In genomic region chr5:74198446-74198845, GRCm38 (mm10) we compare ENCODE assay signal across 11 mouse cellular contexts. TPM values are rescaled to one million over a fixed set of nuclear protein-coding genes. Genes with fewer than 3 reads are reported as not detected.
DNase-seq lines count a peak whose midpoint lies in the region; ATAC-seq and TF ChIP-seq lines count a peak whose summit lies in the region.
"Had no signal": no experiment of that assay in that cellular context is flagged by ENCODE, and none has a peak within 500 bp of the region (broad histone marks: within the 10 kb centered on the region; RNA-seq: fewer than 3 reads in every experiment).

No protein-coding gene starts in this region.

- 0 out of 2 replicates have a peak overlapping the region, but pooled peaks have one; percentile 22 for H3K27ac ChIP-seq in forebrain, embryonic 13.5 days
- no peak overlapping the region for H3K27ac ChIP-seq in forebrain, embryonic 16.5 days (ENCODE audit: low read length)
- H3K27ac ChIP-seq in kidney, postnatal 0 days, result peak overlapping the region; percentile 25; the same call in 1 of the 2 replicates
- H3K27ac ChIP-seq in heart, embryonic 14.5 days (replicated peaks in 1 of 2; ENCODE audit: control insufficient read depth in 1 of 2, insufficient read depth in 1 of 2, low read depth in 2 of 2, low read length in 2 of 2), result peak overlapping the region; percentile 53 to 95
- no peak overlapping the region for H3K27ac ChIP-seq in midbrain, embryonic 13.5 days
- H3K27ac ChIP-seq: midbrain, embryonic 12.5 days had no signal

- peaks cover 46% of the 10 kb centered on the region for H3K4me1 ChIP-seq in forebrain, embryonic 13.5 days
- peaks cover 42% of the 10 kb centered on the region for H3K4me1 ChIP-seq in forebrain, embryonic 16.5 days (replicated peaks; ENCODE audit: control insufficient read depth, insufficient read depth, low read length)
- peaks cover 23% of the 10 kb centered on the region for H3K4me1 ChIP-seq in kidney, postnatal 0 days (replicated peaks; ENCODE audit: insufficient read depth, low read length)
- peaks cover 37 to 62% of the 10 kb centered on the region in 2 experiments for H3K4me1 ChIP-seq in heart, embryonic 14.5 days (ENCODE audit: control insufficient read depth in 2 of 2, insufficient read depth in 2 of 2, low read length in 2 of 2)
- H3K4me1 ChIP-seq in midbrain, embryonic 13.5 days (replicated peaks), result peaks cover 36% of the 10 kb centered on the region

- H3K36me3 ChIP-seq in forebrain, embryonic 13.5 days (ENCODE audit: poor library complexity, severe bottlenecking), result peaks cover 13% of the 10 kb centered on the region
- H3K36me3 ChIP-seq in forebrain, embryonic 16.5 days (ENCODE audit: control insufficient read depth, insufficient read depth), result no peaks in the 10 kb centered on the region
- H3K36me3 ChIP-seq in kidney, postnatal 0 days (ENCODE audit: insufficient read depth, low read length), result peaks cover 18% of the 10 kb centered on the region
- H3K36me3 ChIP-seq in heart, embryonic 14.5 days (ENCODE audit: control insufficient read depth, insufficient read depth, low read length), result peaks cover 43% of the 10 kb centered on the region
- H3K36me3 ChIP-seq in midbrain, embryonic 13.5 days, result peaks cover 11% of the 10 kb centered on the region

- H3K4me2 ChIP-seq in forebrain, embryonic 13.5 days, result no peak overlapping the region
- no peak overlapping the region; the same call in 1 of the 2 replicates for H3K4me2 ChIP-seq in forebrain, embryonic 16.5 days (ENCODE audit: low read length)
- peak overlapping the region; percentile 79 for H3K4me2 ChIP-seq in kidney, postnatal 0 days (ENCODE audit: low read length)
- peak overlapping the region; percentile 97 for H3K4me2 ChIP-seq in heart, embryonic 14.5 days (ENCODE audit: low read length)
- H3K4me2 ChIP-seq in midbrain, embryonic 13.5 days (replicated peaks), result no peak overlapping the region
- H3K4me2 ChIP-seq: midbrain, embryonic 12.5 days had no signal

- no peak overlapping the region for H3K9ac ChIP-seq in forebrain, embryonic 13.5 days
- H3K9ac ChIP-seq in forebrain, embryonic 16.5 days (replicated peaks; ENCODE audit: low read depth, low read length), result no peak overlapping the region
- 0 out of 2 replicates have a peak overlapping the region, but pooled peaks have one; percentile 51 for H3K9ac ChIP-seq in kidney, postnatal 0 days (ENCODE audit: low read depth, low read length)
- peak overlapping the region; percentile 100 for H3K9ac ChIP-seq in heart, embryonic 14.5 days (ENCODE audit: low read length)
- no peak overlapping the region for H3K9ac ChIP-seq in midbrain, embryonic 13.5 days (replicated peaks)
- H3K9ac ChIP-seq: midbrain, embryonic 12.5 days had no signal

- WGBS in forebrain, embryonic 13.5 days, result 81% methylated on average over 11 of the region's 11 CpGs
- 62% methylated on average over 11 of the region's 11 CpGs for WGBS in forebrain, embryonic 16.5 days
- WGBS in kidney, postnatal 0 days, result 74% methylated on average over 11 of the region's 11 CpGs
- WGBS in heart, embryonic 14.5 days, result 43% methylated on average over 11 of the region's 11 CpGs
- 86% methylated on average over 11 of the region's 11 CpGs for WGBS in midbrain, embryonic 13.5 days

- ATAC-seq in forebrain, embryonic 13.5 days, result no peak
- no peak for ATAC-seq in forebrain, embryonic 16.5 days
- ATAC-seq in kidney, postnatal 0 days (replicated peaks; ENCODE audit: low FRiP score, low read depth), result no peak
- no peak for ATAC-seq in heart, embryonic 14.5 days (ENCODE audit: insufficient number of reproducible peaks, insufficient read depth, low FRiP score, low read depth)
- no peak for ATAC-seq in midbrain, embryonic 13.5 days

- TF ChIP-seq CTCF in kidney, postnatal 0 days (IDR thresholded peaks at IDR 0.05; ENCODE audit: low read depth), result no peak

- peaks cover 3% of the 10 kb centered on the region; the same call in 1 of the 2 replicates for H3K27me3 ChIP-seq in forebrain, embryonic 13.5 days
- peaks cover 4% of the 10 kb centered on the region; the same call in 1 of the 2 replicates for H3K27me3 ChIP-seq in forebrain, embryonic 16.5 days (replicated peaks; ENCODE audit: control insufficient read depth, insufficient read depth, low read length)
- no peaks in the 10 kb centered on the region for H3K27me3 ChIP-seq in kidney, postnatal 0 days (ENCODE audit: insufficient read depth, low read length)
- no peaks in the 10 kb centered on the region for H3K27me3 ChIP-seq in heart, embryonic 14.5 days (ENCODE audit: control insufficient read depth, insufficient read depth, low read length)
- peaks cover 10% of the 10 kb centered on the region; the same call in 1 of the 2 replicates for H3K27me3 ChIP-seq in midbrain, embryonic 13.5 days

- 0 out of 2 replicates have a peak, but pooled peaks cover 5% of the 10 kb centered on the region for H3K9me3 ChIP-seq in forebrain, embryonic 13.5 days (replicated peaks)
- H3K9me3 ChIP-seq in forebrain, embryonic 16.5 days (ENCODE audit: control insufficient read depth, low read length), result peaks cover 4% of the 10 kb centered on the region; the same call in 1 of the 2 replicates
- no peaks in the 10 kb centered on the region; the same call in 1 of the 2 replicates for H3K9me3 ChIP-seq in kidney, postnatal 0 days (replicated peaks; ENCODE audit: low read length)
- peaks cover 3% of the 10 kb centered on the region for H3K9me3 ChIP-seq in heart, embryonic 14.5 days (ENCODE audit: control insufficient read depth, low read length)
- H3K9me3 ChIP-seq in midbrain, embryonic 13.5 days, result 0 out of 2 replicates have a peak, but pooled peaks cover 4% of the 10 kb centered on the region
- H3K9me3 ChIP-seq: midbrain, embryonic 12.5 days had no signal

- DNase-seq in kidney, postnatal 0 days (ENCODE audit: low spot score), result no peak
- no peak for DNase-seq in kidney, adult 9 months
- DNase-seq in lung, postnatal 4 days, result peak; percentile 31 to 48
- no peak for DNase-seq in ovary, adult 18-20 months (ENCODE audit: low spot score)
- DNase-seq: kidney, postnatal 10 days; thymus, adult 18-20 months had no signal

- H3K4me3 ChIP-seq in forebrain, embryonic 13.5 days, result no peak overlapping the region
- H3K4me3 ChIP-seq in forebrain, embryonic 16.5 days (replicated peaks; ENCODE audit: low read length), result no peak overlapping the region
- peak overlapping the region; percentile 90; the same call in 1 of the 2 replicates for H3K4me3 ChIP-seq in kidney, postnatal 0 days (replicated peaks; ENCODE audit: low read depth, low read length)
- H3K4me3 ChIP-seq in heart, embryonic 14.5 days (ENCODE audit: control insufficient read depth in 1 of 2, insufficient read depth in 1 of 2, low read depth in 1 of 2, low read length in 2 of 2), result peak overlapping the region; percentile 55 to 97
- no peak overlapping the region for H3K4me3 ChIP-seq in midbrain, embryonic 13.5 days (replicated peaks)
- H3K4me3 ChIP-seq: midbrain, embryonic 12.5 days had no signal

RNA-seq across cellular contexts. Expression of gene Rasl11b, which starts 3.4 kb away (rescaled TPM):
- 23.0 TPM in 2 replicates for polyA plus RNA-seq in forebrain, embryonic 13.5 days (2015; fragmentation: Nextera tagmentation; extraction: Ambion mirVana)
- polyA plus RNA-seq in forebrain, embryonic 16.5 days (2015; fragmentation: Nextera tagmentation; extraction: Ambion mirVana), result 31.2 and 41.5 TPM in 2 replicates
- 96.5 and 99.9 TPM in 2 replicates for polyA plus RNA-seq in kidney, postnatal 0 days (2015; fragmentation: Nextera tagmentation; extraction: Ambion mirVana)
- 85.9 and 92.3 TPM in 2 replicates for polyA plus RNA-seq in heart, embryonic 14.5 days (2014; fragmentation: Nextera tagmentation; extraction: Ambion mirVana)
- 11.0 and 11.7 TPM in 2 replicates for polyA plus RNA-seq in midbrain, embryonic 13.5 days (2015; fragmentation: Nextera tagmentation; extraction: Ambion mirVana)

Comparison
In these comparisons a context has a peak if more than half of its experiments do, and no peak if none do; other contexts are left out.
1. H3K27ac ChIP-seq: peak in forebrain, embryonic 13.5 days (single experiment), kidney, postnatal 0 days (single experiment) and heart, embryonic 14.5 days (2 of 2); none in forebrain, embryonic 16.5 days (single experiment) and midbrain, embryonic 13.5 days (single experiment).
2. H3K4me2 ChIP-seq: peak in kidney, postnatal 0 days (single experiment) and heart, embryonic 14.5 days (single experiment); none in forebrain, embryonic 13.5 days (single experiment), forebrain, embryonic 16.5 days (single experiment) and midbrain, embryonic 13.5 days (single experiment).
3. H3K4me3 ChIP-seq: peak in kidney, postnatal 0 days (single experiment) and heart, embryonic 14.5 days (2 of 2); none in forebrain, embryonic 13.5 days (single experiment), forebrain, embryonic 16.5 days (single experiment) and midbrain, embryonic 13.5 days (single experiment).
4. H3K9ac ChIP-seq: peak in kidney, postnatal 0 days (single experiment) and heart, embryonic 14.5 days (single experiment); none in forebrain, embryonic 13.5 days (single experiment), forebrain, embryonic 16.5 days (single experiment) and midbrain, embryonic 13.5 days (single experiment).
5. DNase-seq: peak in lung, postnatal 4 days (2 of 2); none in kidney, postnatal 0 days (single experiment), kidney, adult 9 months (single experiment) and ovary, adult 18-20 months (single experiment).